Mouse (Mus musculus) gastrocnemius, postnatal 10 days (tissue): ENCODE data around the gene Serpina3b. TPM values are rescaled to one million over a fixed set of nuclear protein-coding genes. Genes with fewer than 3 reads are reported as not detected.

Source experiments
- DNase-seq: peaks from one replicate; pipeline ENCODE4 v3.0.0; 2021; ENCODE audit warnings: mixed read lengths
- total RNA-seq, 2 experiments: library from RNA; stranded (reverse); gene quantifications; 2 replicates each; pipeline ENCODE4 v1.2.3; 2021

The Serpina3b gene
- total RNA-seq, 2 experiments from 2014 or later = not detected

DNA sequence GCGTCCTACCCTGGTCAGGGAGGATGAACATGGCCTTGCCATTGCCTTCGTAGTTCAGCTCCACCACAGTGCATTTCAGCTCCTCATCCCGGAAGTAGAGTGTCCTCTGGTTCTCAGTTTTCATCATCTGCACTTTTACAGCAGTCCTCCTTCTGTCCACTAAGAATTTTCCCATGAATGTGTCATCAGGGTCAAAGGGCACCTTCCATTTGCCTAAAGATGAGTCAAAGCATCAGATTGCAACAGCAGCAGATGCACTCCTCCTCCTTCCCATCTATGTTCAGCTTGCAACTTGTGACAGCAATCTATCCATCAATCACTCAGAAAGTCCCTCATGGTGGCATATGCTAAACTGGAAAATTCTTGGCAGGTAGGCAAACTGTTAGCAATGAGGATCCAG, 47.8 kb downstream of the Serpina3b start:
- DNase-seq = no peak

DNA sequence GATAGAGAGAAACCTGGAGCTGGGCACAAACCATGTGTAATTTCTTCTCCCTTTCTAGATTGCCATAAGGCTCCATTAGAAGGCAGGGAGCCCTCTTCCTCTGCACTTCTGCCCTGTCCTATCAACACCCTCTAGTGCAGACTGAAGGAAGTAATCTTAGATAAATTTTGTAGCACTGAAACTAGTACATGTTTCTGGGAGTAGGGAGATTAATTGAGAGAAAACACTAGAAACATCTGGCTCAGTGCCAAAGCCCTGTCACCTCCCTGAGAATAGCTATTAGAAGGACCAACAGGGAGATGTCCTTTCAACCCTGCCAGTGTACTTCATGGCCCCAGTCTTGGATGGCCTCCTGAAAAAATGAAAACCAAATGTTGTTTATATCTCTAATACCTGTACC, 50.8 kb downstream of the Serpina3b start:
- no peak for DNase-seq

GRCm38 (mm10) chr12:104178987-104179386, 51.2 kb downstream of the Serpina3b start:
- DNase-seq = no peak

GRCm38 (mm10) chr12:104185046-104185445, 57.2 kb downstream of the Serpina3b start:
- DNase-seq = no peak

- no peak for DNase-seq
Measured at GRCm38 (mm10) chr12:104186041-104186581, 58.3 kb downstream of the Serpina3b start.

Other genes with a start within 250 kb of the Serpina3b start
- 1 to 10 TPM in 1 of 2 experiments, not detected in 1; 2.1 TPM for gene Serpina1c, start 223.1 kb upstream of the Serpina3b start, total RNA-seq
- gene Serpina1e, start 169.0 kb upstream of the Serpina3b start, total RNA-seq = under 1 TPM in 1 of 2 experiments, not detected in 1; 0.93 TPM
- gene Serpina11, start 138.0 kb upstream of the Serpina3b start, total RNA-seq = not detected
- not detected for gene Serpina9, start 114.2 kb upstream of the Serpina3b start, total RNA-seq
- gene Serpina12, start 83.6 kb upstream of the Serpina3b start, total RNA-seq = not detected
- gene Serpina5, start 26.9 kb upstream of the Serpina3b start, total RNA-seq = not detected
- gene Serpina3a, start 15.3 kb upstream of the Serpina3b start, total RNA-seq = not detected
- 1 to 10 TPM; 1.1 to 3.0 TPM for gene Serpina3c, start 25.9 kb downstream of the Serpina3b start, total RNA-seq
- gene Serpina3f, start 86.5 kb downstream of the Serpina3b start, total RNA-seq = under 1 TPM in 1 of 2 experiments, not detected in 1; 0.16 TPM
- gene Serpina3g, start 108.2 kb downstream of the Serpina3b start, total RNA-seq = under 1 TPM in 1 of 2 experiments, not detected in 1; 0.38 TPM
- gene Serpina3i, start 135.1 kb downstream of the Serpina3b start, total RNA-seq = under 1 TPM in 1 of 2 experiments, not detected in 1; 0.77 TPM
- gene Serpina3j, start 186.6 kb downstream of the Serpina3b start, total RNA-seq = not detected
- gene Serpina3k, start 210.5 kb downstream of the Serpina3b start, total RNA-seq = under 1 TPM in 1 of 2 experiments, not detected in 1; 0.59 TPM
- gene Serpina3m, start 210.5 kb downstream of the Serpina3b start, total RNA-seq = under 1 TPM; 0.21 to 0.23 TPM